15 mouse cellular contexts compared by ENCODE assay signal in genomic region chr2:122601354-122601753, GRCm38 (mm10).
"Had no signal": no experiment of that assay in that cellular context is flagged by ENCODE, and none has a peak within 500 bp of the region (broad histone marks: within the 10 kb centered on the region; RNA-seq: fewer than 3 reads in every experiment).

No protein-coding gene starts in this region.

- H3K4me2 ChIP-seq: neural tube, embryonic 15.5 days; stomach, embryonic 15.5 days had no signal

- H3K36me3 ChIP-seq: stomach, embryonic 15.5 days had no signal

- H3K27ac ChIP-seq: neural tube, embryonic 15.5 days; stomach, embryonic 15.5 days; stomach, postnatal 0 days had no signal

- H3K4me3 ChIP-seq: neural tube, embryonic 15.5 days; stomach, embryonic 15.5 days had no signal

- DNase-seq: retina, postnatal 1 day; right cerebral cortex, adult 18-20 months; right cerebral cortex, postnatal 14 days; right cerebral cortex, postnatal 25 days; right cerebral cortex, postnatal 4 days; spleen, adult 18-20 months; thymus, adult 18-20 months; thymus, adult 2 months; thymus, postnatal 14 days; thymus, postnatal 25 days; thymus, postnatal 36 days; thymus, postnatal 4 days had no signal

- H3K27me3 ChIP-seq: neural tube, embryonic 15.5 days; stomach, embryonic 15.5 days had no signal
